Comparison of ENCODE assay signal across 10 mouse cellular contexts in genomic region chr13:84783017-84783937, GRCm38 (mm10).
DNase-seq lines count a peak whose midpoint lies in the region; ATAC-seq and TF ChIP-seq lines count a peak whose summit lies in the region.
"Had no signal": no experiment of that assay in that cellular context is flagged by ENCODE, and none has a peak within 500 bp of the region (broad histone marks: within the 10 kb centered on the region; RNA-seq: fewer than 3 reads in every experiment).

No protein-coding gene starts in this region.

- H3K9me3 ChIP-seq in kidney, embryonic 15.5 days (replicated peaks): no peaks in the 10 kb centered on the region
- H3K9me3 ChIP-seq in hindbrain, embryonic 14.5 days (ENCODE audit: control insufficient read depth, low read length): no peaks in the 10 kb centered on the region
- H3K9me3 ChIP-seq in neural tube, embryonic 14.5 days (ENCODE audit: control insufficient read depth, low read length): no peaks in the 10 kb centered on the region
- no peaks in the 10 kb centered on the region for H3K9me3 ChIP-seq in liver, embryonic 12.5 days (replicated peaks)

- ATAC-seq in kidney, embryonic 15.5 days (replicated peaks; ENCODE audit: low FRiP score): 0 out of 2 replicates have a peak, but pooled peaks have one; percentile 22
- peak; percentile 94 for ATAC-seq in hindbrain, embryonic 14.5 days (ENCODE audit: low FRiP score)
- peak; percentile 97 for ATAC-seq in neural tube, embryonic 14.5 days (ENCODE audit: low read depth)
- ATAC-seq in liver, embryonic 12.5 days: no peak
- ATAC-seq: liver, postnatal 0 days had no signal

- no peaks in the 10 kb centered on the region for H3K27me3 ChIP-seq in kidney, embryonic 15.5 days
- H3K27me3 ChIP-seq in hindbrain, embryonic 14.5 days (ENCODE audit: control insufficient read depth, insufficient read depth, low read length): no peaks in the 10 kb centered on the region
- no peaks in the 10 kb centered on the region for H3K27me3 ChIP-seq in neural tube, embryonic 14.5 days (ENCODE audit: control insufficient read depth, insufficient read depth, low read length)
- H3K27me3 ChIP-seq in thymus, adult 2 months (ENCODE audit: control insufficient read depth, insufficient read depth, low read length): no peaks in the 10 kb centered on the region
- no peaks in the 10 kb centered on the region for H3K27me3 ChIP-seq in liver, embryonic 12.5 days (replicated peaks)

- H3K4me1 ChIP-seq in kidney, embryonic 15.5 days: no peaks in the 10 kb centered on the region
- peaks cover 15% of the 10 kb centered on the region; the same call in 1 of the 2 replicates for H3K4me1 ChIP-seq in hindbrain, embryonic 14.5 days (replicated peaks; ENCODE audit: control insufficient read depth, insufficient read depth, low read length)
- H3K4me1 ChIP-seq in neural tube, embryonic 14.5 days (ENCODE audit: control insufficient read depth, insufficient read depth, low read length): 0 out of 2 replicates have a peak, but pooled peaks cover 5% of the 10 kb centered on the region
- no peaks in the 10 kb centered on the region for H3K4me1 ChIP-seq in thymus, adult 2 months (replicated peaks; ENCODE audit: control insufficient read depth, insufficient read depth, low read length)
- no peaks in the 10 kb centered on the region for H3K4me1 ChIP-seq in liver, embryonic 12.5 days

- no peak for TF ChIP-seq POLR2A in thymus, adult 2 months (IDR thresholded peaks at IDR 0.05; ENCODE audit: control insufficient read depth, extremely low read depth, insufficient read depth, low read length, poor library complexity)

- H3K36me3 ChIP-seq in kidney, embryonic 15.5 days: no peaks in the 10 kb centered on the region
- H3K36me3 ChIP-seq in hindbrain, embryonic 14.5 days (replicated peaks; ENCODE audit: control insufficient read depth, insufficient read depth): no peaks in the 10 kb centered on the region
- no peaks in the 10 kb centered on the region for H3K36me3 ChIP-seq in neural tube, embryonic 14.5 days (ENCODE audit: control insufficient read depth, insufficient read depth, low read length)
- H3K36me3 ChIP-seq in thymus, adult 2 months (ENCODE audit: control insufficient read depth, insufficient read depth, low read length): no peaks in the 10 kb centered on the region
- no peaks in the 10 kb centered on the region for H3K36me3 ChIP-seq in liver, embryonic 12.5 days

- H3K27ac ChIP-seq in kidney, embryonic 15.5 days: no peak overlapping the region
- H3K27ac ChIP-seq in hindbrain, embryonic 14.5 days: peak overlapping the region; percentile 66
- no peak overlapping the region for H3K27ac ChIP-seq in neural tube, embryonic 14.5 days (ENCODE audit: low read depth, low read length)
- no peak overlapping the region for H3K27ac ChIP-seq in thymus, adult 2 months (ENCODE audit: control insufficient read depth, insufficient read depth, low read length)
- no peak overlapping the region for H3K27ac ChIP-seq in liver, embryonic 12.5 days

- no peak for TF ChIP-seq CTCF in thymus, adult 2 months (IDR thresholded peaks at IDR 0.05; ENCODE audit: borderline replicate concordance, control insufficient read depth, extremely low read depth, insufficient read depth, low read length, poor library complexity)

- H3K9ac ChIP-seq in kidney, embryonic 15.5 days: no peak overlapping the region
- H3K9ac ChIP-seq in hindbrain, embryonic 14.5 days: no peak overlapping the region
- no peak overlapping the region for H3K9ac ChIP-seq in neural tube, embryonic 14.5 days (replicated peaks; ENCODE audit: low read depth, low read length)
- no peak overlapping the region for H3K9ac ChIP-seq in liver, embryonic 12.5 days
- H3K9ac ChIP-seq: liver, postnatal 0 days had no signal

- no peak for DNase-seq in kidney, postnatal 10 days
- DNase-seq in embryo, embryonic 11 days: peak; percentile 37
- DNase-seq in hindbrain, embryonic 14.5 days (ENCODE audit: low spot score): peak; percentile 81
- no peak for DNase-seq in thymus, adult 2 months
- DNase-seq in T-cell, adult 2 months (ENCODE audit: low spot score): no peak
- DNase-seq: cerebellum, adult 11 months; liver, postnatal 0 days had no signal

- H3K4me3 ChIP-seq in kidney, embryonic 15.5 days (replicated peaks): no peak overlapping the region
- no peak overlapping the region for H3K4me3 ChIP-seq in hindbrain, embryonic 14.5 days (replicated peaks; ENCODE audit: low read length)
- no peak overlapping the region for H3K4me3 ChIP-seq in neural tube, embryonic 14.5 days (ENCODE audit: low read depth, low read length)
- H3K4me3 ChIP-seq in thymus, adult 2 months (ENCODE audit: control insufficient read depth, insufficient read depth, low read length): no peak overlapping the region
- no peak overlapping the region for H3K4me3 ChIP-seq in liver, embryonic 12.5 days

- no peak overlapping the region for H3K4me2 ChIP-seq in kidney, embryonic 15.5 days
- H3K4me2 ChIP-seq in hindbrain, embryonic 14.5 days (replicated peaks): 0 out of 2 replicates have a peak overlapping the region, but pooled peaks have one; percentile 20
- H3K4me2 ChIP-seq in neural tube, embryonic 14.5 days (ENCODE audit: low read depth, low read length): no peak overlapping the region
- H3K4me2 ChIP-seq in liver, embryonic 12.5 days: no peak overlapping the region

- WGBS in kidney, embryonic 15.5 days: 17% methylated on average over 4 of the region's 4 CpGs
- 9% methylated on average over 4 of the region's 4 CpGs for WGBS in hindbrain, embryonic 14.5 days
- 9% methylated on average over 4 of the region's 4 CpGs for WGBS in neural tube, embryonic 14.5 days
- 49% methylated on average over 4 of the region's 4 CpGs for WGBS in thymus, adult 2 months
- 30% methylated on average over 4 of the region's 4 CpGs for WGBS in liver, embryonic 12.5 days (ENCODE audit: insufficient replicate concordance)

Comparison
In these comparisons a context has a peak if more than half of its experiments do, and no peak if none do; other contexts are left out.
1. DNase-seq: peak in embryo, embryonic 11 days (single experiment) and hindbrain, embryonic 14.5 days (single experiment); none in kidney, postnatal 10 days (single experiment), thymus, adult 2 months (single experiment) and T-cell, adult 2 months (single experiment).